Mouse (Mus musculus) E14TG2a.4 (cell line): ENCODE measurements at regions not wholly inside any gene's neighbourhood (a gene's known extent, or its start where the extent isn't known, plus 50 kb on each side); places are given as distances from the start of the nearest gene placed in this dataset.

Experiments used
- H3K27me3 ChIP-seq: 2 replicates; pipeline ENCODE4 v1.6.1; 2014; ENCODE audit warnings: low read length, control low read depth; ENCODE audit not compliant: insufficient read depth
- H3K36me3 ChIP-seq: 2 replicates; pipeline ENCODE4 v1.6.1; 2014; ENCODE audit warnings: low read length, control low read depth; ENCODE audit not compliant: insufficient read depth
- H3K4me1 ChIP-seq: replicated peaks from 2 replicates; pipeline ENCODE4 v1.6.1; 2014; ENCODE audit warnings: low read depth, low read length, control low read depth
- H3K4me3 ChIP-seq: replicated peaks from 2 replicates; pipeline ENCODE4 v1.5.1; 2014; ENCODE audit warnings: mild to moderate bottlenecking, low read length
- H3K9me3 ChIP-seq: 2 replicates; pipeline ENCODE4 v1.6.1; 2014; ENCODE audit warnings: low read length, control low read depth
- CTCF ChIP-seq: conservative IDR thresholded peaks from 2 replicates; pipeline ENCODE4 v1.5.1; 2014; ENCODE audit warnings: low read length
- NANOG ChIP-seq: IDR thresholded peaks from 2 replicates; pipeline ENCODE4 v1.6.1; 2014; ENCODE audit warnings: borderline replicate concordance, low read length, mixed read lengths
- POU5F1 ChIP-seq: IDR thresholded peaks from 2 replicates; pipeline ENCODE4 v1.6.1; 2014; ENCODE audit warnings: low read length, borderline replicate concordance

- Histone ChIP-seq H3K4me1 (no peaks in the 10 kb centered on the region), H3K36me3 (no peaks in the 10 kb centered on the region), H3K9me3 (no peaks in the 10 kb centered on the region), H3K27me3 (no peaks in the 10 kb centered on the region), H3K4me3 (no peak overlapping the region)
- no peak for TF ChIP-seq NANOG
- no peak for TF ChIP-seq CTCF
- no peak for TF ChIP-seq POU5F1
Observed at GRCm38 (mm10) chr2:74954101-74954500, 128.5 kb downstream of the Mtx2 start.

GRCm38 (mm10) chr2:74955281-74956128 is 129.9 kb downstream of the Mtx2 start:
- H3K9me3 ChIP-seq = no peaks in the 10 kb centered on the region
- no peak for TF ChIP-seq NANOG
- H3K36me3 ChIP-seq = no peaks in the 10 kb centered on the region
- no peaks in the 10 kb centered on the region for H3K4me1 ChIP-seq
- H3K4me3 ChIP-seq = no peak overlapping the region
- H3K27me3 ChIP-seq = no peaks in the 10 kb centered on the region

DNA sequence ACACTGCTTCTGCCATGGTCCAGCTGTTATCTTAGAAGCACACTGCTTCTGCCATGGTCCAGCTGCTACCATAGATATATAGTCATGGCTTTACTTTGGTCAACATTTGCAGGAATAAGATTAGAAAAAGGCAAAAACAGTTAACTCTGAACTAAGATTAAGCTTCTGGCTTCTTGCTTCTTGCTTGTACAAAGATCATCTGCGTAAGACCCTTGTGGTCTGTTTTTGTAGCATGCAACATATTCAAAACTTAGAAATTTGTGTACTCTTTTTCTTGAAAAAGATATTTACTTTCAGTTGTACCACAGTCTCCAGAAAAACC is 130.5 kb downstream of the Mtx2 start:
- Histone ChIP-seq H3K36me3 (no peaks in the 10 kb centered on the region), H3K4me1 (no peaks in the 10 kb centered on the region), H3K4me3 (no peak overlapping the region), H3K27me3 (peaks cover 4% of the 10 kb centered on the region; the same call in 1 of the 2 replicates), H3K9me3 (no peaks in the 10 kb centered on the region)
- no peak for TF ChIP-seq CTCF
- no peak for TF ChIP-seq POU5F1
- no peak for TF ChIP-seq NANOG

DNA sequence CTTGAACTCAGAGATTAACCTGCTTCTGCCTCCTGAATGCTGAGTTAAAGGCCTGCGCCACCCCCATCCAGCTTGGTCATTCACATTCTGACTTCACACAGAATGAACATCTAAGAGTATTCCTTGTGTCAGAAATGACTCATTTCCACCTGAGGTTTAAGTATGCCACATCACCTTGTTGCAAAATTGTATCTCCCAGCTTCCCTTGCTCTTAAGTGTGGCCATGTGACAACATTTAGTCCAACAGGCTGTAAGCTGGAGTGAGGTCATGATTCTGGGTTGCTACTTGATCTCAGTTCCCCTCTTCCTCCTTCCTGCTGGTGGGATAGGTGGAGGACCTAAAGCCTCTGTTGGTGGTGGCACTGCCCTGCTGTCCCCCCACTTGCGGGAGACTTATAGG is 131.0 kb downstream of the Mtx2 start:
- Histone ChIP-seq H3K27me3 (peaks cover 5% of the 10 kb centered on the region; the same call in 1 of the 2 replicates), H3K4me1 (no peaks in the 10 kb centered on the region), H3K9me3 (no peaks in the 10 kb centered on the region), H3K36me3 (no peaks in the 10 kb centered on the region), H3K4me3 (no peak overlapping the region)
- TF ChIP-seq CTCF = no peak
- TF ChIP-seq NANOG = no peak
- TF ChIP-seq POU5F1 = no peak

- no peak for TF ChIP-seq POU5F1
- H3K4me3 ChIP-seq = no peak overlapping the region
- no peaks in the 10 kb centered on the region for H3K36me3 ChIP-seq
- H3K9me3 ChIP-seq = no peaks in the 10 kb centered on the region
- H3K4me1 ChIP-seq = no peaks in the 10 kb centered on the region
- peaks cover 19% of the 10 kb centered on the region for H3K27me3 ChIP-seq
Observed at GRCm38 (mm10) chr2:74959936-74960335, 134.3 kb downstream of the Mtx2 start.

DNA sequence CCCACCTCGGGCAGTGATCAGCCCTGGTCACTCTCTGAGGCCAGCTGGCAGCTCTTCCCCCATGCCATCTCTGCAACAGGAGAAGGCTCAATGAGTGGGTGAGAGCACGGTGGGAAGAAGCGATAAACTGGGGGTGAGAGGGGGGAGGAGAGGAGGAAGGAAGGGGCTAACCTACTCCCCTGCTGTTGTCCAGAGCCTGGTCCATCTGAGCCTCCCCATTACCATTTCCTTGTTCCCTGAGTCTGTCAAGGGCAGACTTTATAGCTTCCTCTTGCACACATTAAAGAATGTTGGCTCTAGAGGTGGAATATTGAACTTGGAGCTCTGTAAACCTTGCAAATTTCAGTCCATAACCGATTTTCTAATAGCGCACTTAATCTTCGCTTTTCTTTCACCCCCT is 136.8 kb downstream of the Mtx2 start:
- Histone ChIP-seq H3K27me3 (peaks cover 28% of the 10 kb centered on the region), H3K4me3 (no peak overlapping the region), H3K4me1 (peaks cover 10% of the 10 kb centered on the region), H3K36me3 (no peaks in the 10 kb centered on the region), H3K9me3 (no peaks in the 10 kb centered on the region)
- TF ChIP-seq NANOG = no peak

- H3K36me3 ChIP-seq = no peaks in the 10 kb centered on the region
- peaks cover 10% of the 10 kb centered on the region for H3K4me1 ChIP-seq
- peaks cover 36% of the 10 kb centered on the region for H3K27me3 ChIP-seq
- H3K9me3 ChIP-seq = no peaks in the 10 kb centered on the region
- TF ChIP-seq POU5F1 (no peak), CTCF (peak; percentile 80), NANOG (no peak)
- H3K4me3 ChIP-seq = no peak overlapping the region
Observed at GRCm38 (mm10) chr2:74964360-74964759, 138.8 kb downstream of the Mtx2 start.

- peaks cover 36% of the 10 kb centered on the region for H3K27me3 ChIP-seq
- no peaks in the 10 kb centered on the region for H3K9me3 ChIP-seq
- no peak overlapping the region for H3K4me3 ChIP-seq
- H3K4me1 ChIP-seq = peaks cover 10% of the 10 kb centered on the region
- no peak for TF ChIP-seq POU5F1
- no peak for TF ChIP-seq NANOG
- TF ChIP-seq CTCF = no peak
- H3K36me3 ChIP-seq = no peaks in the 10 kb centered on the region
Observed at GRCm38 (mm10) chr2:74964980-74965379, 139.4 kb downstream of the Mtx2 start.

DNA sequence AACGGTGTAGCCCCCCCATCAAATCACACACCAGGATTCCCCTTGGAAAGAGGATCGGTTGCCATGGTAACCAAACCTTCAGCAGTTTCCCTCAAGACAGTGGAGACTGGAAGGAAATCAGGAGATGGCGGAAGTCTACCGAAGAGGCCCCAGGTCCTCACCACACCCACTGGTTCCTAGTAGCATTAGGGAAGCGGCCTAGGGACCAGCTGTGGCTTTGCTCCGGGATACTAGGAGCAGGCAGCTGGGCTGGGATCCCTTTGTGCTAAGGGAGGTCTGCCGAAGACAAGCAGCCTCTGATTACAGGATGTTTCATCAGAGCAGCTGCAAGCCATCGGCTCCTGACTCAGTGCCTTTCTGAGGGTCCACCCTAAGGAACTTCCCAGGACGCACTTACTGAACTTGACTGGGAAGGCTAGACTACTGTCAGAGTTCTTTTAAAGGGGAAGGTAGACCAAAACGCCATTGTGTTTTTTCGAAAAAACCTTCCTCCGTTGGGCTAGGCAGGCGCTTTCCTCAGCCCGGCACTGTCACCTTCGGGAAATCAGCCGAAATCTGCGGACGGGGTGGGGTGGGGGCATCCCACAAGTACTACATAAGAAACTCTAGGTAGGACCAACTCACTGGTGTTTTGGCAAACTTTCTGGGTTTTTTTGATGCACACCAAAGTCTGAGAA is 139.9 kb downstream of the Mtx2 start:
- H3K4me1 ChIP-seq = peaks cover 10% of the 10 kb centered on the region
- no peak overlapping the region for H3K4me3 ChIP-seq
- H3K9me3 ChIP-seq = no peaks in the 10 kb centered on the region
- H3K27me3 ChIP-seq = peaks cover 36% of the 10 kb centered on the region
- TF ChIP-seq CTCF = no peak
- TF ChIP-seq NANOG = no peak
- no peak for TF ChIP-seq POU5F1
- H3K36me3 ChIP-seq = no peaks in the 10 kb centered on the region
